Mouse (Mus musculus): ENCODE data around the gene Cep19.

DNA sequence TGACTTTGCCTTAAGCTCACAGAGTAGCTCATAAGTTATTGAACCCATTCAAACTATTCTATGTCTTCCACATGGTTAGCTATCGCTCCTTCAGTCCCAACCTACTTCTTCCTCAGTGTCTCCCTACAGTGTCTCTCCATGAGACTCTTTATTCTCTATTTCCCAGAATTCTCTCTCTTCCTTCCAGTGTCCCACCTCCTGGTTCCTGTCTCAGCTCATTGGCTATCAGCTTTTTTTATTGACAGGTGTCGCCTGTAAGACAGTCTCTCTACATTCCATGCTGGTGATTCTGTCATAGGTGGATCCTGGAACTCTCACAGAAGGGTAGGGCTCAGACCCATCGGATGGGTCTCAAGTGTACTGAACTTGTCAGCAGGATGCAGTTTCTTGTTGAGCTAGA, 25.8 kb downstream of the Cep19 start:
- TF ChIP-seq ZC3H11A (IDR thresholded peaks at IDR 0.05; ENCODE audit: borderline replicate concordance, low read depth, low read length): no peak
- TF ChIP-seq MAFK (IDR thresholded peaks at IDR 0.05; ENCODE audit: insufficient read depth, low read depth, low read length): no peak
- peak; percentile 18; the same call in 1 of the 2 replicates for TF ChIP-seq HCFC1 (IDR thresholded peaks at IDR 0.05; ENCODE audit: borderline replicate concordance, insufficient read depth, low read length)
